Mouse (Mus musculus) MN1 (cell line): ENCODE results near the gene Pum2.
A peak's percentile ranks its signal among the peaks of the same experiment; 100 is the strongest.
"Not testable (repeated sequence)": the region's sequence is repeated elsewhere in the genome, so short reads cannot be mapped to it uniquely, and the experiment has no call there.

Source experiments
- DNase-seq: peaks from one replicate; pipeline ENCODE4 v3.0.0-alpha.2; 2016; ENCODE audit warnings: low spot score

Gene Pum2

GRCm38 (mm10) chr12:8673974-8674306, at the start of gene Pum2:
Gene Pum2, plus strand, starts transcription at chr12:8674134.
- peak; percentile 98 for DNase-seq

GRCm38 (mm10) chr12:8629537-8629936, 44.4 kb upstream of the Pum2 start:
- DNase-seq: no peak

- DNase-seq: no peak
Measured at GRCm38 (mm10) chr12:8631691-8632090, 42.2 kb upstream of the Pum2 start.

- no peak for DNase-seq
Measured at GRCm38 (mm10) chr12:8632737-8633365, 41.1 kb upstream of the Pum2 start.

- peak; percentile 38 for DNase-seq
Measured at GRCm38 (mm10) chr12:8634306-8634705, 39.6 kb upstream of the Pum2 start.

- DNase-seq: peak; percentile 40
Measured at GRCm38 (mm10) chr12:8635546-8635945, 38.4 kb upstream of the Pum2 start.

GRCm38 (mm10) chr12:8636945-8637344, 37.0 kb upstream of the Pum2 start:
- DNase-seq: peak; percentile 11

- peak; percentile 85 for DNase-seq
Measured at GRCm38 (mm10) chr12:8638411-8639087, 35.4 kb upstream of the Pum2 start.

- not testable (repeated sequence) for DNase-seq
Measured at GRCm38 (mm10) chr12:8640186-8640585, 33.7 kb upstream of the Pum2 start.

GRCm38 (mm10) chr12:8640711-8641424, 33.1 kb upstream of the Pum2 start:
- DNase-seq: peak; percentile 96

- no peak for DNase-seq
Measured at GRCm38 (mm10) chr12:8641425-8641735, 32.6 kb upstream of the Pum2 start.

GRCm38 (mm10) chr12:8648211-8648610, 25.7 kb upstream of the Pum2 start:
- not testable (repeated sequence) for DNase-seq

GRCm38 (mm10) chr12:8650027-8650426, 23.9 kb upstream of the Pum2 start:
- DNase-seq: not testable (repeated sequence)

GRCm38 (mm10) chr12:8656596-8656995, 17.3 kb upstream of the Pum2 start:
- DNase-seq: no peak

GRCm38 (mm10) chr12:8657116-8657515, 16.8 kb upstream of the Pum2 start:
- DNase-seq: no peak

GRCm38 (mm10) chr12:8657629-8658366, 16.1 kb upstream of the Pum2 start:
- no peak for DNase-seq

- DNase-seq: no peak
Measured at GRCm38 (mm10) chr12:8659406-8660279, 14.3 kb upstream of the Pum2 start.

- DNase-seq: no peak
Measured at GRCm38 (mm10) chr12:8661747-8662146, 12.2 kb upstream of the Pum2 start.

- DNase-seq: no peak
Measured at GRCm38 (mm10) chr12:8662175-8662574, 11.8 kb upstream of the Pum2 start.

GRCm38 (mm10) chr12:8662721-8663120, 11.2 kb upstream of the Pum2 start:
- DNase-seq: no peak

GRCm38 (mm10) chr12:8667473-8668255, 6.3 kb upstream of the Pum2 start:
- DNase-seq: no peak
